Mouse (Mus musculus) liver, embryonic 14.5 days (tissue): ENCODE results near the gene Slc38a6.

Source experiments
- CTCF ChIP-seq: IDR thresholded peaks from 2 replicates; pipeline ENCODE4 v1.5.1; 2016; ENCODE audit warnings: antibody characterized with exemption, low read depth, control low read depth
- EP300 ChIP-seq: IDR thresholded peaks from 2 replicates; pipeline ENCODE4 v1.6.1; 2016; ENCODE audit warnings: antibody characterized with exemption, low read depth

DNA sequence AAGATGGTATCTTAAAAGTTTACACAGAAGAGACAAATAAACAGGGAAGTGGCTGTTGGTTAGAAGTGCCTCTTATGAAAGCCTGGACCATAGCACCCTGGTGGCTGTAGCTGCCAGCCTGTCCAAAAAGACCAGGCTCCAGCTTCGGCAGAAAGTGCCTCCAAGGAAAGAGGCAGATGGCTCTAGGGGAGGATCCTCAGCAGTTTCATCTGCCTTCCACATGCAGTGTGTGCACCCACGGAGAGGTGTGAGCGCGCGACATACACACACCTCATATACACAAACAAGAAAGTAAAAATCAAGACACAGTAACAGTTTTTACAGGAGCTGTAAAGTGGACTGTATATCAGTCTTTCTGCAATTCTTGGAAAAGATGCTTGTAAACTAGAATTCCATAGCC, 12.0 kb downstream of the Slc38a6 start:
- TF ChIP-seq CTCF = no peak
- no peak for TF ChIP-seq EP300
